Mouse (Mus musculus): Measurements from ENCODE around the gene Zfp512. TPM values are rescaled to one million over a fixed set of nuclear protein-coding genes. Genes with fewer than 3 reads are reported as not detected.
"Not testable (repeated sequence)": the region's sequence is repeated elsewhere in the genome, so short reads cannot be mapped to it uniquely, and the experiment has no call there.

The Zfp512 gene
- polyA plus RNA-seq (2016; fragmentation: Nextera tagmentation; extraction: Ambion mirVana): 97.1 and 100 TPM in 2 replicates

GRCm38 (mm10) chr5:31451878-31452561 lies at the start of gene Zfp512:
Gene Zfp512, plus strand, starts transcription at chr5:31452431.
- Histone ChIP-seq H3K4me3 (peak within 1 kb of the TSS; percentile 43), H3K4me1 (peaks cover 13% of the 10 kb centered on the region), H3K4me2 (replicated peaks) (peak within 1 kb of the TSS; percentile 81), H3K27ac (no peak within 1 kb of the TSS), H3K36me3 (no peaks in the 10 kb centered on the region), H3K27me3 (replicated peaks) (no peaks in the 10 kb centered on the region), H3K9me3 (no peaks in the 10 kb centered on the region), H3K9ac (peak within 1 kb of the TSS; percentile 65)
- peak; percentile 99 for ATAC-seq (ENCODE audit: low FRiP score, low read depth)
- 6% methylated on average over 23 of the region's 23 CpGs for WGBS

GRCm38 (mm10) chr5:31434727-31435126 lies 17.5 kb upstream of the Zfp512 start:
- ATAC-seq (ENCODE audit: low FRiP score, low read depth); H3K9ac ChIP-seq; H3K9me3 ChIP-seq; H3K36me3 ChIP-seq; H3K4me3 ChIP-seq; H3K27ac ChIP-seq; H3K4me2 ChIP-seq (replicated peaks); H3K4me1 ChIP-seq; H3K27me3 ChIP-seq (replicated peaks): not testable (repeated sequence)
- 94% methylated on average over 9 of the region's 9 CpGs for WGBS

GRCm38 (mm10) chr5:31451336-31451735 lies 895 bp upstream of the Zfp512 start:
- Histone ChIP-seq H3K4me2 (replicated peaks) (no peak overlapping the region), H3K9ac (no peak overlapping the region), H3K4me1 (peaks cover 13% of the 10 kb centered on the region), H3K27me3 (replicated peaks) (no peaks in the 10 kb centered on the region), H3K36me3 (no peaks in the 10 kb centered on the region), H3K4me3 (no peak overlapping the region), H3K27ac (no peak overlapping the region), H3K9me3 (no peaks in the 10 kb centered on the region)
- 91% methylated on average over 2 of the region's 2 CpGs for WGBS
- no peak for ATAC-seq (ENCODE audit: low FRiP score, low read depth)

- no peaks in the 10 kb centered on the region for H3K27me3 ChIP-seq (replicated peaks)
- H3K4me2 ChIP-seq (replicated peaks): peak overlapping the region; percentile 81
- peak overlapping the region; percentile 43 for H3K4me3 ChIP-seq
- H3K9ac ChIP-seq: peak overlapping the region; percentile 65; the same call in 1 of the 2 replicates
- WGBS: under 1% methylated on average over 11 of the region's 11 CpGs
- H3K36me3 ChIP-seq: no peaks in the 10 kb centered on the region
- no peak; the same call in 1 of the 2 replicates for ATAC-seq (ENCODE audit: low FRiP score, low read depth)
- H3K4me1 ChIP-seq: peaks cover 13% of the 10 kb centered on the region
- H3K9me3 ChIP-seq: no peaks in the 10 kb centered on the region
- no peak overlapping the region for H3K27ac ChIP-seq
Observed at GRCm38 (mm10) chr5:31452562-31452878, 289 bp downstream of the Zfp512 start.

DNA sequence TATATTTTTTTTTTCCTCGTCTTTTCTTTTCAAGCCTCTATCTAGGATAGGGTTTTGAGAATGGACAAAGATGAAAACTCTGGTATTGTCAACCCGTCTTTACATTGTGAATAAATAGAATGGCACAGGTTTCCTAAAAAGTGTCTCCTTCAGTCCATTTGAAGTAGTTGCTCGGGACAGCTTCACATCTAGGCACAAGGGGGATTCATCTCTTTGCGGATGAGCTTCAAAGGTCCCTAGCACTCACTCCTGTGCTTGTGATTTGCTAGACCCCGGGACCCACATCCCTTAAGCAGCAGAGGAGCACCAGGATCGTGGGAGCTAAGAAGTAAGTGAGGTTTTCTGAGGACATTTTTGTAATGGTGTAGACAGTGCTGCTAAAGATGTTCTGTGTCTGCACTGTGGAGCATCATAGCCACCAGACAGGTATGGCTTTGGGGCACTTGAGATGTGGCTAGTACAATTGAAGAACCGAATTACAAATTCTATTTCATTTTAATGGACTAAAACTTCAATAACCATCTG lies 717 bp downstream of the Zfp512 start:
- H3K27me3 ChIP-seq (replicated peaks): no peaks in the 10 kb centered on the region
- ATAC-seq (ENCODE audit: low FRiP score, low read depth): no peak
- 20% methylated on average over 7 of the region's 7 CpGs for WGBS

DNA sequence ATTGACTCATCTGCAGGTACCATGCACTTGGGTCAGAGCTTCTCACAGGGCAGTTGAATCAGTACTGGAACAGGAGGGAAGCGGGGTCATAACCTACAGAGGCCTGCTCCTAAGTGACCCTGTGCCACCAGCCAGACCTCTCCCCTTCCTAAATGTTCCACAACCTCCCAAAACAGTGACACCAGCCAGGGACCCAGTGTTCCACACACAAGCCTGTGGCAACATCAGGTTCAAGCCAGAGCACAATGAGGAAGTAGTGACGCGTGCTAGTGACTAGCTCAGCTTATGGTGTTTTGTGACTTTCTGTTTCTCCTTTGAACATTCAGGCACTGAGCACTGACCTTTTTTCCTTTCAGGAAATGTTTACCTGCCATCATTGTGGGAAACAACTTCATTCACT lies 15.6 kb downstream of the Zfp512 start:
- Histone ChIP-seq H3K27ac (no peak overlapping the region), H3K9ac (no peak overlapping the region), H3K4me2 (replicated peaks) (no peak overlapping the region), H3K9me3 (no peaks in the 10 kb centered on the region), H3K27me3 (replicated peaks) (no peaks in the 10 kb centered on the region), H3K4me1 (no peaks in the 10 kb centered on the region), H3K4me3 (no peak overlapping the region), H3K36me3 (peaks cover 67% of the 10 kb centered on the region)
- WGBS: 95% methylated on average over 3 of the region's 3 CpGs
- ATAC-seq (ENCODE audit: low FRiP score, low read depth): no peak

More for the DNA sequence above, 717 bp downstream of the Zfp512 start:
- peak overlapping the region; percentile 65 for H3K9ac ChIP-seq
- no peaks in the 10 kb centered on the region for H3K9me3 ChIP-seq
- peaks cover 13% of the 10 kb centered on the region for H3K4me1 ChIP-seq
- peak overlapping the region; percentile 81 for H3K4me2 ChIP-seq (replicated peaks)
- no peak overlapping the region for H3K27ac ChIP-seq
- H3K36me3 ChIP-seq: no peaks in the 10 kb centered on the region
- H3K4me3 ChIP-seq: peak overlapping the region; percentile 43

GRCm38 (mm10) chr5:31469711-31470110 lies 17.5 kb downstream of the Zfp512 start:
- Histone ChIP-seq H3K36me3 (peaks cover 87% of the 10 kb centered on the region), H3K9ac (no peak overlapping the region), H3K27me3 (replicated peaks) (no peaks in the 10 kb centered on the region), H3K4me3 (no peak overlapping the region), H3K4me1 (no peaks in the 10 kb centered on the region), H3K4me2 (replicated peaks) (no peak overlapping the region), H3K9me3 (no peaks in the 10 kb centered on the region), H3K27ac (no peak overlapping the region)
- no peak for ATAC-seq (ENCODE audit: low FRiP score, low read depth)
- WGBS: 91% methylated on average over 6 of the region's 6 CpGs

GRCm38 (mm10) chr5:31470334-31470733 lies 18.1 kb downstream of the Zfp512 start:
- Histone ChIP-seq H3K36me3 (peaks cover 91% of the 10 kb centered on the region), H3K9ac (no peak overlapping the region), H3K4me2 (replicated peaks) (no peak overlapping the region), H3K27ac (no peak overlapping the region), H3K4me3 (no peak overlapping the region), H3K9me3 (no peaks in the 10 kb centered on the region), H3K4me1 (no peaks in the 10 kb centered on the region), H3K27me3 (replicated peaks) (no peaks in the 10 kb centered on the region)
- 85% methylated on average over 7 of the region's 7 CpGs for WGBS
- no peak for ATAC-seq (ENCODE audit: low FRiP score, low read depth)

DNA sequence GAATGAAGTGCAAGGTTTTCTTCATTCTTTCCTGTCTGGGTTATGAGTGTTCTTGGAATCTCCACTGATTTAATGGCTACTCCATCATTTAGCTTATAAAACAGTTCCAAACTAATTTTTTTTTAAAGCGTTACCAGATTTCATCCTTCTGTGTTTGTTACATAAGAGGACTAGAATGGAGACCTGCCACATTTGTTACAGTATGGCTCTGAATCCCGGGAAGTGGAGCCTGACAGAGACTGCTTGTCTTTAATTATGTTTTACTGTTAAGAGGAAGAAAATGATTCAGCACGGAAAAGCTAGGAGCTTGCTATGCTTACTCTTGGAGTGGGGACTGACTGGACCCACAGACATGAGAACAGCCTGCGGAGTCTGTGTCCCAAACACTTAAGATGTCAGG lies 28.3 kb downstream of the Zfp512 start:
- Histone ChIP-seq H3K9ac (no peak overlapping the region), H3K36me3 (peaks cover 72% of the 10 kb centered on the region)
- WGBS: 91% methylated on average over 4 of the region's 4 CpGs

GRCm38 (mm10) chr5:31485440-31485839 lies 33.2 kb downstream of the Zfp512 start, which contains the start of gene 4930548H24Rik:
Gene 4930548H24Rik, plus strand, starts transcription at chr5:31485740.
- no peak for ATAC-seq (ENCODE audit: low FRiP score, low read depth)
- WGBS: 94% methylated on average over 3 of the region's 3 CpGs
- H3K27ac ChIP-seq: no peak within 1 kb of the TSS

More for the DNA sequence above, 28.3 kb downstream of the Zfp512 start:
- no peak overlapping the region for H3K4me2 ChIP-seq (replicated peaks)
- no peak for ATAC-seq (ENCODE audit: low FRiP score, low read depth)
- no peak overlapping the region for H3K27ac ChIP-seq
- H3K9me3 ChIP-seq: no peaks in the 10 kb centered on the region
- H3K4me1 ChIP-seq: no peaks in the 10 kb centered on the region
- H3K4me3 ChIP-seq: no peak overlapping the region
- no peaks in the 10 kb centered on the region for H3K27me3 ChIP-seq (replicated peaks)

GRCm38 (mm10) chr5:31487889-31488288 lies 35.7 kb downstream of the Zfp512 start:
- Histone ChIP-seq H3K27me3 (replicated peaks) (no peaks in the 10 kb centered on the region), H3K9me3 (no peaks in the 10 kb centered on the region), H3K4me1 (no peaks in the 10 kb centered on the region), H3K36me3 (peaks cover 6% of the 10 kb centered on the region; the same call in 1 of the 2 replicates), H3K4me3 (no peak overlapping the region), H3K27ac (no peak overlapping the region), H3K9ac (no peak overlapping the region), H3K4me2 (replicated peaks) (no peak overlapping the region)
- WGBS: 94% methylated on average over 3 of the region's 3 CpGs
- ATAC-seq (ENCODE audit: low FRiP score, low read depth): no peak

More at GRCm38 (mm10) chr5:31485440-31485839, 33.2 kb downstream of the Zfp512 start, which contains the start of gene 4930548H24Rik:
- H3K36me3 ChIP-seq: peaks cover 27% of the 10 kb centered on the region
- H3K27me3 ChIP-seq (replicated peaks): no peaks in the 10 kb centered on the region
- H3K9ac ChIP-seq: no peak within 1 kb of the TSS
- H3K4me3 ChIP-seq: no peak within 1 kb of the TSS
- H3K4me1 ChIP-seq: no peaks in the 10 kb centered on the region
- no peaks in the 10 kb centered on the region for H3K9me3 ChIP-seq
- H3K4me2 ChIP-seq (replicated peaks): no peak within 1 kb of the TSS

DNA sequence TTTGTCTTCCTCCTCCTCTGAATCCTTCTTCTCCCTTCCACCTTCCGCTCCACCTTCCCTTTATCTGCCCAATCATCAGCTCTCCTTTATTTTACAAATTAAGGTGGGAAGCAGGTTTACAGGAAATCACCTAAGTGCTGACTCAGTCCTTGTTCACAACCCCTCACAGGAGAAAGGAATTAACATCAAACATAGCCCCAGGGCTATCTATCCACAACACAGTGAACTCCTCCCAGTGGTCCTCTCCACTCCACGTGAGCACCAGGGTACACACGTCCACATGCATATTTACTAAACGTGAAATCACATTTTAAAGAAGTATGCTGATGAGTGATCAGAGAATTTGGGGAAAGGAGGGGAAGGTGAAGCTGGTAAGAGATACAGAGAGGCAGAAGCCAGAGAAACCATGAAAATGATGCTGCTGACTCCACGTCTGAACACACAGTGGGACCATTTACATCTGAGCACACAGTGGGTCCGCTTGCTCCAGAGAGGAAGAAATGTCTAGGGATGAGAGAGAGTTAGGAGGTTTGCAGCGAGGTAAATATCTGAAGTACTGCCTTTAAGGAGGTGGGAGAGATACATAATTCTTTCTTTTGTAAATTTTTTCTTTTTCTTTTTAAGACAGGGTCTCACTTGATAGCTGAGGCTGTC lies 37.0 kb downstream of the Zfp512 start:
- no peak overlapping the region for H3K4me3 ChIP-seq
- H3K27ac ChIP-seq: no peak overlapping the region
- peaks cover 3% of the 10 kb centered on the region; the same call in 1 of the 2 replicates for H3K36me3 ChIP-seq
- WGBS: 70% methylated on average over 7 of the region's 7 CpGs
- no peaks in the 10 kb centered on the region for H3K9me3 ChIP-seq
- no peaks in the 10 kb centered on the region for H3K27me3 ChIP-seq (replicated peaks)
- no peak overlapping the region for H3K4me2 ChIP-seq (replicated peaks)
- H3K9ac ChIP-seq: no peak overlapping the region
- peaks cover 3% of the 10 kb centered on the region; the same call in 1 of the 2 replicates for H3K4me1 ChIP-seq
- no peak for ATAC-seq (ENCODE audit: low FRiP score, low read depth)

Measured in neural tube, embryonic 12.5 days (tissue).